Comparison of ENCODE assay signal across 1 mouse cellular context in the genomic region with DNA sequence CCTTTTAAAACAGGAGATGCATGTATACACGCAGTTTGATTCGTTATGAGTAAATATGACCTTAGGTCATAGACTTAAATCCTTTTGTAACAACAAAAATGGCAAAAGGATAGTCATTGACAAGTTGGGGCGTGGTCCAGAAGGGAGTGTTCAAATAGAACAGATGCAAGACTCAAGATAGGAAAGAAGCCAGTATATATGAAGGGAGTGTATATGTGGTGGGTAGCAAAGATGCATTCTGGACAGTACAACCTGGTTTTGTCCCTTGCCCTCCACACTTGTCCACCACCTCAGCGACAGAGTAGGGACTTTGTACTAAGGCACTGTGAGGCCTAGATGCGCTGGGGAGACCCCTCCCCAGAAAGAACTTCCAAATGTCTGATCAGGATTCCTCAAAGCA.
TF ChIP-seq lines count a peak whose summit lies in the region.

No protein-coding gene starts in this region.

TF ChIP-seq in MEL, 35 proteins besides CTCF, POLR2A, EP300 and RAD21 (continued from another document):
- no peak for TF ChIP-seq UBTF (IDR thresholded peaks at IDR 0.05; ENCODE audit: borderline replicate concordance, insufficient read depth, low read depth, low read length)
- TF ChIP-seq ETS1 (IDR thresholded peaks at IDR 0.05; ENCODE audit: low read depth, low read length) = 0 out of 2 replicates have a peak, but pooled peaks have one; percentile 30
- TF ChIP-seq MAX (IDR thresholded peaks at IDR 0.05; ENCODE audit: low read length) = no peak
- no peak for TF ChIP-seq POLR2AphosphoS2 (IDR thresholded peaks at IDR 0.05; ENCODE audit: low read length)
- TF ChIP-seq TBP (IDR thresholded peaks at IDR 0.05; ENCODE audit: low read depth, low read length) = no peak
- no peak for TF ChIP-seq SMC3 (IDR thresholded peaks at IDR 0.05; ENCODE audit: low read depth, low read length)
- no peak for TF ChIP-seq MYB (IDR thresholded peaks at IDR 0.05; ENCODE audit: low read depth, low read length)
- peak; percentile 12; the same call in 1 of the 2 replicates for TF ChIP-seq RCOR1 (IDR thresholded peaks at IDR 0.05; ENCODE audit: low read depth, low read length)
- peak; percentile 24; the same call in 1 of the 2 replicates for TF ChIP-seq GATA1 (IDR thresholded peaks at IDR 0.05; ENCODE audit: low read depth, low read length)
- TF ChIP-seq NRF1 (IDR thresholded peaks at IDR 0.05; ENCODE audit: insufficient read depth, low read depth, low read length, poor library complexity, severe bottlenecking) = no peak
- TF ChIP-seq TCF12 (IDR thresholded peaks at IDR 0.05; ENCODE audit: low read depth, low read length) = peak; percentile 53; the same call in 1 of the 2 replicates
- no peak for TF ChIP-seq ZKSCAN1 (IDR thresholded peaks at IDR 0.05; ENCODE audit: low read depth, low read length)
- TF ChIP-seq KAT2A (conservative IDR thresholded peaks at IDR 0.05; ENCODE audit: low read depth, low read length) = no peak
- TF ChIP-seq MYC (IDR thresholded peaks at IDR 0.05; ENCODE audit: low read depth, low read length) = no peak
- no peak for TF ChIP-seq MEF2A (IDR thresholded peaks at IDR 0.05; ENCODE audit: extremely low read depth, insufficient replicate concordance, low read depth, low read length, poor library complexity, severe bottlenecking)
- 0 out of 4 replicates have a peak, but pooled peaks of 1 of the 2 experiments have one; percentile 11 for TF ChIP-seq USF2 (IDR thresholded peaks at IDR 0.05; ENCODE audit: borderline replicate concordance in 1 of 2, insufficient read depth in 1 of 2, low read depth in 1 of 2, low read length in 2 of 2)
- peak; percentile 62 for TF ChIP-seq TAL1 (IDR thresholded peaks at IDR 0.05; ENCODE audit: low read length)
- no peak for TF ChIP-seq POLR2AphosphoS5 (IDR thresholded peaks at IDR 0.05; ENCODE audit: borderline replicate concordance, low read depth, low read length)
- no peak for TF ChIP-seq NELFE (IDR thresholded peaks at IDR 0.05; ENCODE audit: low read depth, low read length)
- no peak for TF ChIP-seq E2F4 (IDR thresholded peaks at IDR 0.05; ENCODE audit: borderline replicate concordance, low read depth, low read length)
- no peak for TF ChIP-seq BHLHE40 (IDR thresholded peaks at IDR 0.05; ENCODE audit: borderline replicate concordance, low read depth, low read length)
- TF ChIP-seq MXI1 (IDR thresholded peaks at IDR 0.05; ENCODE audit: low read depth, low read length) = no peak; the same call in 1 of the 2 replicates
- TF ChIP-seq CHD1 (IDR thresholded peaks at IDR 0.05; ENCODE audit: low read depth, low read length) = no peak
